Mouse (Mus musculus) heart, adult 18-20 months (tissue): Measurements from ENCODE around the gene Gsap. TPM values are rescaled to one million over a fixed set of nuclear protein-coding genes. Genes with fewer than 3 reads are reported as not detected.
"Not testable (repeated sequence)": the region's sequence is repeated elsewhere in the genome, so short reads cannot be mapped to it uniquely, and the experiment has no call there.

Experiments
- DNase-seq, 2 experiments: peaks; one replicate each; pipeline ENCODE4 v3.0.0; 2021 to 2022; ENCODE audit warnings: mixed read lengths in 1 of 2
- total RNA-seq, 2 experiments: library from RNA; stranded (reverse); gene quantifications; 2 replicates each; pipeline ENCODE4 v1.2.3; 2021

The Gsap gene
- total RNA-seq, 2 experiments from 2014 or later = 3.6 to 4.0 TPM

DNA sequence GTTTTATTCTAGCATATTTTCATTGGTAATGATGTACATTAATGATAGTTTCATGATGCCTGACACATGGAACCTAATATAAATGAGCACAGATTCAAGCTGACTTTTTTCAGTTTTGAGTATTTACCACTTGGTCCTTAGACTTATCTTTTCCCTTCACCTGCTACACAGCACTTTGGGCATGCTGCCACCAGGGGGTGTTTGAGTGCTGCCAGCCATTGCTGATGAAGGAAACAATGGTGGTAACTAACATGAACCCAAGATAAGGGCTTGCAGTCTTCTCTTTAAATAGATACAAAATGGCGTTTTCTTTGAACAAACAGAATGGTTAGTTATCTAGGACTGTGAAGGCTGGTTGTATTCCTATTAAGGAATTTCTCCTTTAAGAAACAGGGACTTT lies 140.4 kb downstream of the Gsap start:
- peak; percentile 63 to 83 for DNase-seq

DNA sequence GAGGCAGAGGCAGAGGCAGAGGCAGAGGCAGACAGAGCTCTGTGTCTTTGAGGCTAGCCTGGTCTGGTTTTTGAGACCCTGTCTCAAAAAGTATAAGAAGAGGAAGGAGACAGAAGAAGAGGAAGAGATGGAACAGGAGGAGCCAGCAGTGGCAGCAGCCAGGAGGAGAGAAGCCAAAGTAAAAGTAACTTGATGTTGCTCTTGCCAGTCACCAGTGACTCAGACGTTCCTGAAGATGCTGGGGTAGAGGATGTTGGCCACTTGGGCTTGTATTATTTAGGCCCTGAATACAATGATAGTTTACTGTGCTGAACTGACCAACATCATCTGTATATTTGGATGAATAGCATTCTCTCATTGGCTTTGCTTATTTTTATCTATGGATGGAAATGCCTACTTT lies 142.5 kb downstream of the Gsap start:
- DNase-seq = peak in 1 of 2 experiments; percentile 33

DNA sequence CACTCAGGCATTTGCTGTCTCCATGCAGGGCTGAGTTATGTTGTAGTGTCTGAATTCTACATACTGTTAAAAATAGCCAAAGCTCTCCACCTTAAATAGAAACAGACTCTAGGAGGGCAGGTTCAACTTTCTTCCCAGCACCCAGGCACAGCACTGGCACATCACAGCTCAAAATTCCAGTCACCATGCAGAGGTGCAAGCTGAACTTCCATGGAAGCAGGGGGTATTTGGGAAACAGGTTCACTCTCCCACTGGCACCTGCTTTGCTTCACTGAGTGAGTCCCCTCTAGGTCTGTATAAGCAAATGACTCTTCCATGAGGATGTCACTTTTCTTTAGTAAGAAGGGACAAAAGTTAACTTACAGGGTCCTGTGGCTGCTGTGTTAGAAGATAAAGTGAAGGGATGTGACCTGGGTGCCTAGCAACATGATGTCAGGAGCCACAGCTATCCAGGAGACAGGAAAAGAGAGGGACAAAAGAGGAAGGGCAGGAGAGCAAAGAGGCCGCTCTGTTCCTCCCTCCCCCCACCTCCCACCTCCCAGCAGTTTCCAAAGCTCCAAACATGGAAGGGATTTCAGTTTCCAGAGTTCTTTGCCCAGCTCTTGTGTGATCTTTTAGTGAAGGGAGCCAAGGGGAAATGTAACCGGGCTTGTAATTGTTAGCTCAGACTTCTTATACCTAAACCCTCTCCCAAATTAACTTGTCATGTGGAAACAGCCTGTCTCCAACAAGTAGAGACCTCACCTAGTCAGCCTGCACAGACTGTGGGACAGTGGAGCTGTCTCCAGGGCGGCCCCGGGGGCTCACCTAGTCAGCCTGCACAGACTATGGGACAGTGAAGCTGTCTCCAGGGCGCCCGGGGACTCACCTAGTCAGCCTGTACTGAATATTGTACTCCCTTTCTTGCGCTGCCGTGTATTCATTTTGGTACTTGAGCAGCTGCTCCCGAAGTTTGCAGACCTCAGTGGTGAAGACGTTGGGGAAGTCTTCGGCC lies 143.9 kb downstream of the Gsap start:
- DNase-seq = peak; percentile 50 to 52

DNA sequence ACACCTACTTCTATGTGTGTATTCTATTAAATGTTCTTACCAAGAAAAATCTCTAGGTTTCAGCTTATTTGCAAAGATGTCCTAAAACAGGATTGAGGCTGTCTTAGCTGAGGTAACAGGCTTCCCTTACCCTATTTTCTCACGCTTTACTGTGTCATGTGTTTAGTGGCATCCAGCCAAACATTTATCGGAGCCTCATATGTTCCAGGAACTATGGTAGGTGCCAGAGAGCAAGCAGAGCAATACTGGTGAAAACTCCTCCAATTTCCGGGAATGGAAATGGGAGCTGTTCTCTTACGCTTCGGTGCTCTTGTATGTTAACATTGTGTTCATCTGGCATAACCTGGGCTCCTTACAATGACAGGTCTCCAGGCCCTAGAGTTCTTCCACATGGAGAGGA lies 145.6 kb downstream of the Gsap start:
- DNase-seq = peak; percentile 59 to 64

DNA sequence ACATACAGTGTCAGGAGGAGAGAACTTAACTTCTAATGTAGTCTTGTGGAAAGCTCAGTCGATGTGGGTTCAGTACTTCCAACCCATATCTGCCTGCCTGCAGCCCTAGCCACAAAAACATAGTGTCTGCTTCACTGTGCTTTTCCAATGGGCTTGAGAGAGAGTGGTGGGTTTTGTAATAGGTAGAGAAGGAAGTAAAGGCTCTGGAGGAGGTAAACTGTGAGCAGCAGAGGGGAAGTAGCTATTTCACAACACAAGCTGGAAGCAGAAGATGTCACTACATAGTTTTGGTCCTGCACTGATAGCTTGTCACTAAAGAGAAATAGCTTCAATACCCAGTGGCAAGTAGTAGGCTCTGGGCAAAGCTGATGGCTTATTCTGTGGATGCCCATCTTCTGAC lies 146.1 kb downstream of the Gsap start:
- no peak for DNase-seq

DNA sequence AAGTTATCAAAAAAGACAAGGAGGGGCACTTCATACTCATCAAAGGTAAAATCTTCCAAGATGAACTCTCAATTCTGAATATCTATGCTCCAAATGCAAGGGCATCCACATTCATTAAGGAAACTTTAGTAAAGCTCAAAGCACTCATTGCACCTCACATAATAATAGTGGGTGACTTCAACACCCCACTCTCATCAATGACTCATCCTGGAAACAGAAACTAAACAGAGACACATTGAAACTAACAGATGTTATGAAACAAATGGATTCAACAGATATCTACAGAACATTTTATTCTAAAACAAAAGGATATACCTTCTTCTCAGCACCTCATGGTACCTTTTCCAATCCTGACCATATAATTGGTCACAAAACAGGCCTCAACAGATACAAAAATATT lies 156.2 kb downstream of the Gsap start:
- DNase-seq = not testable (repeated sequence)

DNA sequence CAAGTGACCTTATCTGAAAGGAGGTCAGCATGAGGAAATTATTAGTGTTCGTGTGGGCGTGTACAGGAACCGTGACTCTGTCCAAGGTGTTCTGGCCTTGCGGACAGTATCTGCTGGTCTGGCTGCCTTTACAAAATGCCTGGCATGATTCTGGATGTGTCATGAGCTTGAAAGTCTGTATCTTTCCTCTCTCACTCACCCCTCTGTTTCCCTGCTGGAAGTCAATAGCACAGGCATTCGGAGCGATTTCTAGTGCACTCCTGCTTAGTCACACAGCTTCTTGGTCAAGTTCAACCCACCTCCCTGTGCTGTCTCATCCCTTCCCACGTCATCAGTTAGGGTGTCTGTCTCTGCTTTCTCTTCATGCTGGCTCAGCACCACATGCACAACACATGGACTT lies 162.3 kb downstream of the Gsap start:
- DNase-seq = peak; percentile 51 to 73

DNA sequence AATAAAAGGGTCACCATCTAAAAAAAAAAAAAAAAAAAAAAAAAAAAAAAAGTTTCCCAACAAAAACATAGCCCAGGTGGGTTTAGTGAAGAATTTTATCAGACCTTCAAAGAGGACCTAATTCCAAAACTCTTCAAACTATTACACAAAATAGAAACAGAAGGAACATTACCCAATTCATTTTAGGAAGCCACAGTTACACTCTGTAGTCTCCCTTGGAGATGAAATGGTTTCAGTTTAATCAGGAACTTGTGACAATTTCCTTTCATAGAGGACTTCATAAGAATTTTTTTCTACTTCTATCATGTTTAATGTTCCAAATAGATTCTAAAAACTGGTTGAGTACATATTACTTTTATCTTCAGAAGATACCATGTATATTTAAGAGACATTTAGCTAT lies 165.6 kb downstream of the Gsap start:
- no peak for DNase-seq

DNA sequence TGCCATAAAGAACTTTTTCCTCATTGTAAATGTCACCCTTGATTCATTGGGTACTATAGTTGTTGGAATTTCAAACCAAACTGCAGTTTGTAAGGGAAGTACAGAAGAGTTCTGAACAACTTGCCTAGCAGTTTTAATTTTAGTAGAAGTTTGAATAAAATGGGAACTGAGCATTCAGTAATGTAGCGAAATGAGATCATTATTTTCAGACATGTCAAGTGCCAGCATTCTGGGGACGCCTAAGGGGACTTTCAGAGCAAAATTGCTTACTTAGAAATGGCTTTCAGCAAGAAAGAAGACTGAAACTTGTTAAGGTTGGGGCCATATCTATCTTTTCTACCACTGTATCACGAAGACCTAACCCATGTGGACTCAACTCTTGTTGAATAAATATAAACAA lies 172.6 kb downstream of the Gsap start:
- DNase-seq = no peak

DNA sequence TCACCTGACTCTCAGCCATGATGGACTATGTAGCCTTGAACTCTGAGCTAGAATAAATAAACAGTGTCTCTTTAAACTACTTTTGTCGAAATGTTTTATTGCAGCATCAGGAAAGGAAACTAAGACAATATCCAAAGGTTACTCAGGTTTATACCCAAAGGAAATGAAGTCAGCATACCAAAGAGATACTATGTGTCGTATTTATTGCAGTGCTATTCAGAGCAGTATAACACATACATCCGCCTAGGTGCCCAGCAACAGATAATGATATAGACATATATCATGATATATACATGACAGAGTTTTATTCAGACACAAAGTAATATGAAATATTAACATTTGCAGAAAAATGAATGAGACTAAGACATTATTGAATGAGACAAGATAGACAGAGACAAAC lies 177.3 kb downstream of the Gsap start:
- DNase-seq = no peak

Other genes with a start within 250 kb of the Gsap start
- 10 to 100 TPM; 11.3 to 13.3 TPM for gene Rsbn1l, start 229.9 kb upstream of the Gsap start, total RNA-seq
- gene Ptpn12, start 130.3 kb upstream of the Gsap start, total RNA-seq = 10 to 100 TPM; 28.1 to 28.9 TPM
- 10 to 100 TPM; 16.5 to 22.9 TPM for gene Fgl2, start 186.4 kb downstream of the Gsap start, total RNA-seq
- gene Ccdc146, start 238.4 kb downstream of the Gsap start, total RNA-seq = 1 to 10 TPM; 3.4 to 4.4 TPM
- gene Fam185a, start 238.7 kb downstream of the Gsap start, total RNA-seq = 10 to 100 TPM; 20.7 to 22.3 TPM